ENCODE assay signal across 7 mouse cellular contexts in genomic region chr2:167894948-167895372, GRCm38 (mm10). TPM values are rescaled to one million over a fixed set of nuclear protein-coding genes. Genes with fewer than 3 reads are reported as not detected.
A peak's percentile ranks its signal among the peaks of the same experiment; 100 is the strongest.
DNase-seq lines count a peak whose midpoint lies in the region; ATAC-seq and TF ChIP-seq lines count a peak whose summit lies in the region.

No protein-coding gene starts in this region.

- TF ChIP-seq CTCF in small intestine, adult 2 months (IDR thresholded peaks at IDR 0.05; ENCODE audit: extremely low read depth, insufficient read length, insufficient replicate concordance, low read depth, low read length): peak; percentile 82

- ATAC-seq in midbrain, embryonic 13.5 days: peak; percentile 87

- H3K9ac ChIP-seq in midbrain, embryonic 13.5 days (replicated peaks): no peak overlapping the region

- peak overlapping the region; percentile 29 for H3K4me3 ChIP-seq in limb, embryonic 10.5 days
- H3K4me3 ChIP-seq in midbrain, embryonic 13.5 days (replicated peaks): peak overlapping the region; percentile 13; the same call in 1 of the 2 replicates
- H3K4me3 ChIP-seq in small intestine, adult 2 months (ENCODE audit: low read depth, low read length): peak overlapping the region; percentile 17

- WGBS in limb, embryonic 10.5 days: 2% methylated on average over 30 of the region's 30 CpGs
- 1% methylated on average over 30 of the region's 30 CpGs for WGBS in midbrain, embryonic 13.5 days
- WGBS in small intestine, adult 2 months: under 1% methylated on average over 30 of the region's 30 CpGs

- DNase-seq in adrenal gland, postnatal 10 days: peak; percentile 94
- peak; percentile 84 for DNase-seq in embryo, embryonic 9.5 days (ENCODE audit: extremely low spot score)
- peak; percentile 97 for DNase-seq in heart, adult 11 months
- peak; percentile 62 for DNase-seq in kidney, adult 11 months
- peak; percentile 93 for DNase-seq in limb, embryonic 10.5 days (ENCODE audit: low spot score)

- H3K4me1 ChIP-seq in limb, embryonic 10.5 days: peaks cover 19% of the 10 kb centered on the region
- H3K4me1 ChIP-seq in midbrain, embryonic 13.5 days (replicated peaks): peaks cover 3% of the 10 kb centered on the region; the same call in 1 of the 2 replicates
- peaks cover 3% of the 10 kb centered on the region for H3K4me1 ChIP-seq in small intestine, adult 2 months (ENCODE audit: control insufficient read depth, insufficient read depth, insufficient read length, low read length)

- H3K36me3 ChIP-seq in limb, embryonic 10.5 days: no peaks in the 10 kb centered on the region
- H3K36me3 ChIP-seq in midbrain, embryonic 13.5 days: no peaks in the 10 kb centered on the region
- no peaks in the 10 kb centered on the region for H3K36me3 ChIP-seq in small intestine, adult 2 months (ENCODE audit: control insufficient read depth, insufficient read depth, low read length)

- no peak for TF ChIP-seq POLR2A in small intestine, adult 2 months (IDR thresholded peaks at IDR 0.05; ENCODE audit: low read depth, low read length)

- H3K27me3 ChIP-seq in limb, embryonic 10.5 days (ENCODE audit: low read depth, poor library complexity, severe bottlenecking): peaks cover 40% of the 10 kb centered on the region
- H3K27me3 ChIP-seq in midbrain, embryonic 13.5 days: peaks cover 31% of the 10 kb centered on the region
- H3K27me3 ChIP-seq in small intestine, adult 2 months (ENCODE audit: control insufficient read depth, insufficient read depth, low read length): peaks cover 5% of the 10 kb centered on the region; the same call in 1 of the 2 replicates

- H3K9me3 ChIP-seq in limb, embryonic 10.5 days (replicated peaks): no peaks in the 10 kb centered on the region
- no peaks in the 10 kb centered on the region for H3K9me3 ChIP-seq in midbrain, embryonic 13.5 days

- no peak overlapping the region for H3K27ac ChIP-seq in limb, embryonic 10.5 days
- no peak overlapping the region for H3K27ac ChIP-seq in midbrain, embryonic 13.5 days
- no peak overlapping the region for H3K27ac ChIP-seq in small intestine, adult 2 months (ENCODE audit: insufficient read depth, low read depth, low read length)

- peak overlapping the region; percentile 46 for H3K4me2 ChIP-seq in midbrain, embryonic 13.5 days (replicated peaks)

RNA-seq across cellular contexts. Expression of gene Ptpn1, which starts 36.9 kb away (rescaled TPM):
- 10 to 100 TPM; 43.1 to 50.2 TPM for total RNA-seq in adrenal gland, postnatal 10 days (2021)
- polyA plus RNA-seq in limb, embryonic 10.5 days (2016; fragmentation: Nextera tagmentation; extraction: Ambion mirVana): 56.4 and 62.2 TPM in 2 replicates
- polyA plus RNA-seq in midbrain, embryonic 13.5 days (2015; fragmentation: Nextera tagmentation; extraction: Ambion mirVana): 102 and 105 TPM in 2 replicates
- polyA plus RNA-seq in small intestine, adult 2 months (2012; rRNA removed): 13.5 and 24.4 TPM in 2 replicates
